Mouse (Mus musculus) olfactory bulb, adult 2 months (tissue): ENCODE data around the gene Pnpla7.

Experiments
- CTCF ChIP-seq: fragments of 200-500 bp; IDR thresholded peaks from 2 replicates; pipeline ENCODE4 v1.5.1; 2012; ENCODE audit warnings: low read depth, mild to moderate bottlenecking, low read length, moderate library complexity; ENCODE audit not compliant: insufficient read depth
- POLR2A ChIP-seq: fragments of 200-500 bp; IDR thresholded peaks from 2 replicates; pipeline ENCODE4 v1.6.1; 2012; ENCODE audit warnings: mild to moderate bottlenecking, low read depth, low read length, moderate library complexity; ENCODE audit not compliant: insufficient read depth

GRCm38 (mm10) chr2:25078967-25079366 lies 103.1 kb downstream of the Pnpla7 start:
- no peak for TF ChIP-seq CTCF
- no peak for TF ChIP-seq POLR2A
